17 mouse cellular contexts compared by ENCODE assay signal in the genomic region with DNA sequence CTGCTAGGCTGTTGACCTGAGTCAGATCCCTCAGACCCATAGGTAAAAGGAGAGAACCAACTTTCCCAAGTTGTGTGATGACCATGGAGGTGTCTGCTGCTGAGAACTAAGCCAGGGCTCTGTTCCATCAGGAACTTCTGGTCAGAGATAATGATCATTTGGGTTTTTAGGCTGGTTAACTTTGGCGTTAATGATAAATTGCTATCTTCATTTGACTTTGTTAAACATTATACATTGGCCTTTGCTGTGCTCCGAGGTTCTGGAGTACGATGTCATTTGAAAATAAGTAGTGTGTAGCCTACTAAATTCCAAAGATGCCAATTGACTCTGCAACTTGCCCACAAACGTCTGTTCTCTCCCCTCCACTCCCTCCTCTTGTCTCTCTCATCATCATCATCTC. TPM values are rescaled to one million over a fixed set of nuclear protein-coding genes. Genes with fewer than 3 reads are reported as not detected.
DNase-seq lines count a peak whose midpoint lies in the region; ATAC-seq and TF ChIP-seq lines count a peak whose summit lies in the region.
"Had no signal": no experiment of that assay in that cellular context is flagged by ENCODE, and none has a peak within 500 bp of the region (broad histone marks: within the 10 kb centered on the region; RNA-seq: fewer than 3 reads in every experiment).

No protein-coding gene starts in this region.

- peaks cover 21% of the 10 kb centered on the region for H3K4me1 ChIP-seq in forebrain, embryonic 13.5 days
- H3K4me1 ChIP-seq in forebrain, postnatal 0 days (ENCODE audit: insufficient read depth), result peaks cover 10% of the 10 kb centered on the region; the same call in 1 of the 2 replicates
- 0 out of 2 replicates have a peak, but pooled peaks cover 7% of the 10 kb centered on the region for H3K4me1 ChIP-seq in brown adipose tissue, adult 24 weeks (ENCODE audit: control insufficient read depth, insufficient read depth, insufficient read length, low read length)
- H3K4me1 ChIP-seq in limb, embryonic 15.5 days, result peaks cover 16% of the 10 kb centered on the region

- DNase-seq in forebrain, postnatal 0 days, result no peak
- DNase-seq in kidney, adult 9 months, result peak; percentile 68
- DNase-seq in kidney, postnatal 4 days, result no peak
- no peak for DNase-seq in layer of hippocampus, postnatal 14 days (ENCODE audit: low spot score in 2 of 2)
- DNase-seq in yolk sac, embryonic 10.5 days (ENCODE audit: low spot score), result no peak
- DNase-seq: adrenal gland, postnatal 36 days; gastrocnemius, postnatal 14 days; heart, postnatal 4 days; lung, postnatal 36 days; midbrain, embryonic 14.5 days; thymus, postnatal 4 days had no signal

- no peak overlapping the region for H3K27ac ChIP-seq in forebrain, embryonic 13.5 days
- H3K27ac ChIP-seq in forebrain, postnatal 0 days (ENCODE audit: low read depth, low read length), result no peak overlapping the region
- 0 out of 2 replicates have a peak overlapping the region, but pooled peaks have one; percentile 98 for H3K27ac ChIP-seq in brown adipose tissue, adult 24 weeks (replicated peaks; ENCODE audit: low read depth, low read length)
- H3K27ac ChIP-seq in limb, embryonic 15.5 days, result peak overlapping the region; percentile 95; the same call in 1 of the 2 replicates
- H3K27ac ChIP-seq: left cerebral cortex, adult 2 months had no signal

- peaks cover 39% of the 10 kb centered on the region for H3K36me3 ChIP-seq in forebrain, embryonic 13.5 days (ENCODE audit: poor library complexity, severe bottlenecking)
- peaks cover 29% of the 10 kb centered on the region for H3K36me3 ChIP-seq in forebrain, postnatal 0 days (ENCODE audit: insufficient read depth)
- H3K36me3 ChIP-seq in limb, embryonic 15.5 days, result peaks cover 30% of the 10 kb centered on the region

- ATAC-seq in forebrain, embryonic 13.5 days, result no peak
- ATAC-seq in forebrain, postnatal 0 days, result no peak
- no peak for ATAC-seq in limb, embryonic 15.5 days (ENCODE audit: insufficient number of reproducible peaks, low FRiP score, low TSS enrichment, low read depth)

- no peaks in the 10 kb centered on the region for H3K27me3 ChIP-seq in forebrain, embryonic 13.5 days
- H3K27me3 ChIP-seq in forebrain, postnatal 0 days (ENCODE audit: insufficient read depth, low read length), result no peaks in the 10 kb centered on the region
- no peaks in the 10 kb centered on the region for H3K27me3 ChIP-seq in limb, embryonic 15.5 days
- H3K27me3 ChIP-seq: CH12.LX had no signal

- no peak overlapping the region for H3K4me3 ChIP-seq in forebrain, embryonic 13.5 days
- H3K4me3 ChIP-seq in forebrain, postnatal 0 days (ENCODE audit: low read depth, low read length), result no peak overlapping the region
- no peak overlapping the region for H3K4me3 ChIP-seq in brown adipose tissue, adult 24 weeks (ENCODE audit: insufficient read depth, low read depth, low read length)
- H3K4me3 ChIP-seq in limb, embryonic 15.5 days, result no peak overlapping the region

- H3K9me3 ChIP-seq in forebrain, embryonic 13.5 days (replicated peaks), result no peaks in the 10 kb centered on the region
- H3K9me3 ChIP-seq in forebrain, postnatal 0 days (ENCODE audit: low read length), result no peaks in the 10 kb centered on the region
- no peaks in the 10 kb centered on the region for H3K9me3 ChIP-seq in limb, embryonic 15.5 days

- peak overlapping the region; percentile 84; the same call in 1 of the 2 replicates for H3K4me2 ChIP-seq in forebrain, embryonic 13.5 days
- no peak overlapping the region for H3K4me2 ChIP-seq in forebrain, postnatal 0 days (ENCODE audit: low read depth)
- no peak overlapping the region for H3K4me2 ChIP-seq in limb, embryonic 15.5 days

- TF ChIP-seq CTCF in forebrain, postnatal 0 days (IDR thresholded peaks at IDR 0.05; ENCODE audit: low read depth), result no peak

- no peak overlapping the region for H3K9ac ChIP-seq in forebrain, embryonic 13.5 days
- H3K9ac ChIP-seq in forebrain, postnatal 0 days, result no peak overlapping the region
- H3K9ac ChIP-seq in limb, embryonic 15.5 days, result no peak overlapping the region

- 81% methylated on average over 4 of the region's 4 CpGs for WGBS in forebrain, embryonic 13.5 days
- WGBS in forebrain, postnatal 0 days, result 82% methylated on average over 4 of the region's 4 CpGs
- WGBS in limb, embryonic 15.5 days, result 69% methylated on average over 4 of the region's 4 CpGs

RNA-seq across cellular contexts. Expression of gene Nfx1, which starts 1.5 kb away (rescaled TPM):
- polyA plus RNA-seq in forebrain, embryonic 13.5 days (2015; fragmentation: Nextera tagmentation; extraction: Ambion mirVana), result 96.9 and 106 TPM in 2 replicates
- 80.3 and 92.1 TPM in 2 replicates for total RNA-seq in forebrain, postnatal 0 days (2014; rRNA removed)
- 55.2 and 68.4 TPM in 2 replicates for polyA plus RNA-seq in forebrain, postnatal 0 days (2015; fragmentation: Nextera tagmentation; extraction: Ambion mirVana)
- polyA plus RNA-seq in brown adipose tissue, adult 24 weeks (2012; ENCODE audit: insufficient read depth, insufficient read length, missing spikeins), result 12.0 and 14.9 TPM in 2 replicates
- polyA plus RNA-seq in limb, embryonic 15.5 days (2015; fragmentation: Nextera tagmentation; extraction: Ambion mirVana), result 85.5 and 85.9 TPM in 2 replicates
- 10 to 100 TPM; 59.1 to 61.6 TPM for total RNA-seq in layer of hippocampus, postnatal 14 days (2021)

RNA-seq across cellular contexts. Expression of gene Chmp5, which starts 21.0 kb away (rescaled TPM):
- polyA plus RNA-seq in forebrain, embryonic 13.5 days (2015; fragmentation: Nextera tagmentation; extraction: Ambion mirVana), result 169 and 179 TPM in 2 replicates
- total RNA-seq in forebrain, postnatal 0 days (2014; rRNA removed), result 94.8 and 101 TPM in 2 replicates
- polyA plus RNA-seq in forebrain, postnatal 0 days (2015; fragmentation: Nextera tagmentation; extraction: Ambion mirVana), result 146 and 149 TPM in 2 replicates
- 106 and 109 TPM in 2 replicates for polyA plus RNA-seq in brown adipose tissue, adult 24 weeks (2012; ENCODE audit: insufficient read depth, insufficient read length, missing spikeins)
- polyA plus RNA-seq in limb, embryonic 15.5 days (2015; fragmentation: Nextera tagmentation; extraction: Ambion mirVana), result 116 and 119 TPM in 2 replicates
- 10 to 100 TPM; 74.8 to 82.1 TPM for total RNA-seq in layer of hippocampus, postnatal 14 days (2021)

RNA-seq across cellular contexts. Expression of gene Bag1, which starts 21.1 kb away (rescaled TPM):
- 185 and 207 TPM in 2 replicates for polyA plus RNA-seq in forebrain, embryonic 13.5 days (2015; fragmentation: Nextera tagmentation; extraction: Ambion mirVana)
- total RNA-seq in forebrain, postnatal 0 days (2014; rRNA removed), result 116 and 174 TPM in 2 replicates
- 201 and 203 TPM in 2 replicates for polyA plus RNA-seq in forebrain, postnatal 0 days (2015; fragmentation: Nextera tagmentation; extraction: Ambion mirVana)
- polyA plus RNA-seq in brown adipose tissue, adult 24 weeks (2012; ENCODE audit: insufficient read depth, insufficient read length, missing spikeins), result 295 and 387 TPM in 2 replicates
- polyA plus RNA-seq in limb, embryonic 15.5 days (2015; fragmentation: Nextera tagmentation; extraction: Ambion mirVana), result 210 and 218 TPM in 2 replicates
- 100 to 1,000 TPM; 152 to 154 TPM for total RNA-seq in layer of hippocampus, postnatal 14 days (2021)

RNA-seq across cellular contexts. Expression of gene Spink4, which starts 49.3 kb away (rescaled TPM):
- not detected in 2 replicates for polyA plus RNA-seq in forebrain, embryonic 13.5 days (2015; fragmentation: Nextera tagmentation; extraction: Ambion mirVana)
- not detected in 2 replicates for total RNA-seq in forebrain, postnatal 0 days (2014; rRNA removed)
- not detected in 2 replicates for polyA plus RNA-seq in forebrain, postnatal 0 days (2015; fragmentation: Nextera tagmentation; extraction: Ambion mirVana)
- not detected in 2 replicates for polyA plus RNA-seq in brown adipose tissue, adult 24 weeks (2012; ENCODE audit: insufficient read depth, insufficient read length, missing spikeins)
- not detected in 2 replicates for polyA plus RNA-seq in limb, embryonic 15.5 days (2015; fragmentation: Nextera tagmentation; extraction: Ambion mirVana)
- not detected for total RNA-seq in layer of hippocampus, postnatal 14 days (2021)
- total RNA-seq: CH12.LX; gastrocnemius, postnatal 14 days; left cerebral cortex, adult 2 months had no signal
- polyA plus RNA-seq: frontal cortex, adult 2 months; midbrain, embryonic 14.5 days had no signal

Comparison
In these comparisons a context has a peak if more than half of its experiments do, and no peak if none do; other contexts are left out.
1. H3K27ac ChIP-seq: peak in brown adipose tissue, adult 24 weeks (single experiment) and limb, embryonic 15.5 days (single experiment); none in forebrain, embryonic 13.5 days (single experiment) and forebrain, postnatal 0 days (single experiment).